Mouse (Mus musculus): ENCODE data around the gene Tcap.
A peak's percentile ranks its signal among the peaks of the same experiment; 100 is the strongest.

Tcap gene

GRCm38 (mm10) chr11:98383261-98384030 is at the start of gene Tcap:
Gene Tcap (plus strand): TSS chr11:98383811.
- no peak for DNase-seq (ENCODE audit: low spot score)

- no peak for DNase-seq (ENCODE audit: low spot score)
These were observed 49.5 kb upstream of the Tcap start for GRCm38 (mm10) chr11:98333981-98334741.

GRCm38 (mm10) chr11:98335250-98335649 is 48.4 kb upstream of the Tcap start:
- no peak for DNase-seq (ENCODE audit: low spot score)

GRCm38 (mm10) chr11:98336245-98337107 is 47.1 kb upstream of the Tcap start:
- no peak for DNase-seq (ENCODE audit: low spot score)

GRCm38 (mm10) chr11:98338507-98338961 is 45.1 kb upstream of the Tcap start:
- no peak for DNase-seq (ENCODE audit: low spot score)

GRCm38 (mm10) chr11:98339071-98339501 is 44.5 kb upstream of the Tcap start:
- DNase-seq (ENCODE audit: low spot score), result no peak

GRCm38 (mm10) chr11:98339679-98340287 is 43.8 kb upstream of the Tcap start:
- DNase-seq (ENCODE audit: low spot score), result no peak

- no peak for DNase-seq (ENCODE audit: low spot score)
These were observed 43.0 kb upstream of the Tcap start for GRCm38 (mm10) chr11:98340597-98340996.

GRCm38 (mm10) chr11:98341174-98341573 is 42.4 kb upstream of the Tcap start:
- DNase-seq (ENCODE audit: low spot score), result no peak

GRCm38 (mm10) chr11:98342000-98342945 is 41.3 kb upstream of the Tcap start:
- DNase-seq (ENCODE audit: low spot score), result peak; percentile 99

- DNase-seq (ENCODE audit: low spot score), result peak; percentile 69
These were observed 38.4 kb upstream of the Tcap start for GRCm38 (mm10) chr11:98345253-98345652.

- DNase-seq (ENCODE audit: low spot score), result no peak
These were observed 37.4 kb upstream of the Tcap start for GRCm38 (mm10) chr11:98346168-98346567.

GRCm38 (mm10) chr11:98347385-98348082 is 36.1 kb upstream of the Tcap start:
- no peak for DNase-seq (ENCODE audit: low spot score)

- DNase-seq (ENCODE audit: low spot score), result no peak
These were observed 35.3 kb upstream of the Tcap start, which contains the start of gene Ppp1r1b for GRCm38 (mm10) chr11:98348083-98348961. Gene Ppp1r1b (plus strand): TSS chr11:98348404.

- DNase-seq (ENCODE audit: low spot score), result no peak
These were observed 34.3 kb upstream of the Tcap start for GRCm38 (mm10) chr11:98349308-98349707.

GRCm38 (mm10) chr11:98352272-98352990 is 31.2 kb upstream of the Tcap start:
- no peak for DNase-seq (ENCODE audit: low spot score)

- DNase-seq (ENCODE audit: low spot score), result no peak
These were observed 29.9 kb upstream of the Tcap start for GRCm38 (mm10) chr11:98353651-98354211.

GRCm38 (mm10) chr11:98354445-98354844 is 29.2 kb upstream of the Tcap start:
- no peak for DNase-seq (ENCODE audit: low spot score)

Measured in ovary, postnatal 10 days (tissue).